Mouse (Mus musculus): ENCODE results near the gene Fyb. TPM values are rescaled to one million over a fixed set of nuclear protein-coding genes. Genes with fewer than 3 reads are reported as not detected.
A peak's percentile ranks its signal among the peaks of the same experiment; 100 is the strongest.
"Not testable (repeated sequence)": the region's sequence is repeated elsewhere in the genome, so short reads cannot be mapped to it uniquely, and the experiment has no call there.

Fyb gene
- total RNA-seq, 4 experiments from 2014 or later: 45.5 to 56.4 (median 52.8) TPM

GRCm38 (mm10) chr15:6562161-6562560 is 39.5 kb downstream of the Fyb start:
- no peak for DNase-seq (ENCODE audit: low spot score)

- DNase-seq (ENCODE audit: low spot score): no peak
Observed at GRCm38 (mm10) chr15:6562629-6563028, 40.0 kb downstream of the Fyb start.

GRCm38 (mm10) chr15:6564977-6565421 is 42.3 kb downstream of the Fyb start:
- peak; percentile 65 for DNase-seq (ENCODE audit: low spot score)

GRCm38 (mm10) chr15:6565873-6566272 is 43.2 kb downstream of the Fyb start:
- DNase-seq (ENCODE audit: low spot score): no peak

GRCm38 (mm10) chr15:6567993-6568392 is 45.3 kb downstream of the Fyb start:
- no peak for DNase-seq (ENCODE audit: low spot score)

GRCm38 (mm10) chr15:6568605-6569004 is 46.0 kb downstream of the Fyb start:
- no peak for DNase-seq (ENCODE audit: low spot score)

- DNase-seq (ENCODE audit: low spot score): peak; percentile 49
Observed at GRCm38 (mm10) chr15:6569074-6569473, 46.4 kb downstream of the Fyb start.

GRCm38 (mm10) chr15:6570164-6570861 is 47.7 kb downstream of the Fyb start:
- DNase-seq (ENCODE audit: low spot score): no peak

GRCm38 (mm10) chr15:6570876-6571275 is 48.2 kb downstream of the Fyb start:
- peak; percentile 73 for DNase-seq (ENCODE audit: low spot score)

GRCm38 (mm10) chr15:6574283-6574960 is 51.8 kb downstream of the Fyb start:
- DNase-seq (ENCODE audit: low spot score): no peak

- DNase-seq (ENCODE audit: low spot score): no peak
Observed at GRCm38 (mm10) chr15:6577971-6578370, 55.3 kb downstream of the Fyb start.

GRCm38 (mm10) chr15:6578654-6579053 is 56.0 kb downstream of the Fyb start:
- DNase-seq (ENCODE audit: low spot score): no peak

- DNase-seq (ENCODE audit: low spot score): no peak
Observed at GRCm38 (mm10) chr15:6579194-6579768, 56.6 kb downstream of the Fyb start.

- no peak for DNase-seq (ENCODE audit: low spot score)
Observed at GRCm38 (mm10) chr15:6579769-6580261, 57.2 kb downstream of the Fyb start.

GRCm38 (mm10) chr15:6584645-6585044 is 62.0 kb downstream of the Fyb start:
- DNase-seq (ENCODE audit: low spot score): no peak

GRCm38 (mm10) chr15:6586351-6586750 is 63.7 kb downstream of the Fyb start:
- DNase-seq (ENCODE audit: low spot score): not testable (repeated sequence)

GRCm38 (mm10) chr15:6587526-6587925 is 64.9 kb downstream of the Fyb start:
- no peak for DNase-seq (ENCODE audit: low spot score)

- no peak for DNase-seq (ENCODE audit: low spot score)
Observed at GRCm38 (mm10) chr15:6588192-6588591, 65.5 kb downstream of the Fyb start.

GRCm38 (mm10) chr15:6590846-6591451 is 68.3 kb downstream of the Fyb start:
- DNase-seq (ENCODE audit: low spot score): no peak

- DNase-seq (ENCODE audit: low spot score): no peak
Observed at GRCm38 (mm10) chr15:6591527-6591926, 68.9 kb downstream of the Fyb start.

GRCm38 (mm10) chr15:6592561-6593253 is 70.1 kb downstream of the Fyb start:
- DNase-seq (ENCODE audit: low spot score): no peak

- DNase-seq (ENCODE audit: low spot score): no peak
Observed at GRCm38 (mm10) chr15:6593254-6593623, 70.6 kb downstream of the Fyb start.
